Mouse (Mus musculus): Measurements from ENCODE around the gene Arl13a. TPM values are rescaled to one million over a fixed set of nuclear protein-coding genes. Genes with fewer than 3 reads are reported as not detected.

Arl13a gene
- polyA plus RNA-seq, 2 experiments = not detected

GRCm38 (mm10) chrX:134221856-134222255 is 34.6 kb downstream of the Arl13a start, which contains the start of gene Nox1:
Gene Nox1, minus strand, starts transcription at chrX:134221956.
- Histone ChIP-seq H3K36me3 (replicated peaks; ENCODE audit: control insufficient read depth, insufficient read depth, low read depth) (no peaks in the 10 kb centered on the region), H3K4me3 (ENCODE audit: insufficient read depth in 1 of 2, low read depth in 2 of 2, low read length in 2 of 2) (no peak within 1 kb of the TSS), H3K4me1 (replicated peaks; ENCODE audit: control insufficient read depth in 2 of 2, insufficient read depth in 2 of 2, low read length in 1 of 2) (peaks cover 0 to 13% of the 10 kb centered on the region in 2 experiments; a peak in 2 of 4 replicates), H3K27ac (no peak within 1 kb of the TSS), H3K9ac (replicated peaks) (no peak within 1 kb of the TSS), H3K27me3 (ENCODE audit: control insufficient read depth, insufficient read depth, low read length) (no peaks in the 10 kb centered on the region), H3K4me2 (ENCODE audit: low read depth) (no peak within 1 kb of the TSS), H3K9me3 (ENCODE audit: control insufficient read depth, low read length) (no peaks in the 10 kb centered on the region)
- DNase-seq (ENCODE audit: low read depth in 3 of 3, low spot score in 3 of 3) (no peak), ATAC-seq (ENCODE audit: insufficient read depth) (no peak)
- no peak for TF ChIP-seq CTCF (IDR thresholded peaks at IDR 0.05; ENCODE audit: low read depth)
- no peak for TF ChIP-seq EP300 (IDR thresholded peaks at IDR 0.05; ENCODE audit: low read depth)
- WGBS (ENCODE audit: insufficient replicate concordance) = 54% methylated on average over 4 of the region's 4 CpGs

GRCm38 (mm10) chrX:134233048-134233447 is 45.7 kb downstream of the Arl13a start:
- no peak overlapping the region for H3K9ac ChIP-seq (replicated peaks)
- no peak overlapping the region for H3K4me3 ChIP-seq (ENCODE audit: insufficient read depth in 1 of 2, low read depth in 2 of 2, low read length in 2 of 2)
- TF ChIP-seq EP300 (IDR thresholded peaks at IDR 0.05; ENCODE audit: low read depth) = no peak
- no peak for TF ChIP-seq CTCF (IDR thresholded peaks at IDR 0.05; ENCODE audit: low read depth)
- H3K4me2 ChIP-seq (ENCODE audit: low read depth) = no peak overlapping the region
- DNase-seq (ENCODE audit: low read depth in 3 of 3, low spot score in 3 of 3) (no peak), ATAC-seq (ENCODE audit: insufficient read depth) (peak; percentile 35; the same call in 1 of the 2 replicates)
- no peaks in the 10 kb centered on the region for H3K36me3 ChIP-seq (replicated peaks; ENCODE audit: control insufficient read depth, insufficient read depth, low read depth)
- no peaks in the 10 kb centered on the region for H3K9me3 ChIP-seq (ENCODE audit: control insufficient read depth, low read length)
- 41% methylated on average over 1 of the region's 1 CpGs for WGBS (ENCODE audit: insufficient replicate concordance)
- H3K4me1 ChIP-seq (replicated peaks; ENCODE audit: control insufficient read depth in 2 of 2, insufficient read depth in 2 of 2, low read length in 1 of 2) = no peaks in the 10 kb centered on the region
- no peak overlapping the region for H3K27ac ChIP-seq
- H3K27me3 ChIP-seq (ENCODE audit: control insufficient read depth, insufficient read depth, low read length) = no peaks in the 10 kb centered on the region

- Histone ChIP-seq H3K9me3 (ENCODE audit: control insufficient read depth, low read length) (no peaks in the 10 kb centered on the region), H3K36me3 (replicated peaks; ENCODE audit: control insufficient read depth, insufficient read depth, low read depth) (no peaks in the 10 kb centered on the region), H3K4me2 (ENCODE audit: low read depth) (no peak overlapping the region), H3K9ac (replicated peaks) (no peak overlapping the region), H3K27me3 (ENCODE audit: control insufficient read depth, insufficient read depth, low read length) (no peaks in the 10 kb centered on the region), H3K4me1 (replicated peaks; ENCODE audit: control insufficient read depth in 2 of 2, insufficient read depth in 2 of 2, low read length in 1 of 2) (no peaks in the 10 kb centered on the region), H3K27ac (no peak overlapping the region), H3K4me3 (ENCODE audit: insufficient read depth in 1 of 2, low read depth in 2 of 2, low read length in 2 of 2) (no peak overlapping the region)
- 85% methylated on average over 10 of the region's 10 CpGs for WGBS (ENCODE audit: insufficient replicate concordance)
- DNase-seq (ENCODE audit: low read depth in 3 of 3, low spot score in 3 of 3) (no peak), ATAC-seq (ENCODE audit: insufficient read depth) (no peak)
- no peak for TF ChIP-seq EP300 (IDR thresholded peaks at IDR 0.05; ENCODE audit: low read depth)
- TF ChIP-seq CTCF (IDR thresholded peaks at IDR 0.05; ENCODE audit: low read depth) = no peak
These were observed 51.0 kb downstream of the Arl13a start for GRCm38 (mm10) chrX:134238266-134238665.

- Histone ChIP-seq H3K4me1 (replicated peaks; ENCODE audit: control insufficient read depth in 2 of 2, insufficient read depth in 2 of 2, low read length in 1 of 2) (no peaks in the 10 kb centered on the region), H3K9ac (replicated peaks) (no peak overlapping the region), H3K27ac (no peak overlapping the region), H3K4me2 (ENCODE audit: low read depth) (no peak overlapping the region), H3K27me3 (ENCODE audit: control insufficient read depth, insufficient read depth, low read length) (no peaks in the 10 kb centered on the region), H3K36me3 (replicated peaks; ENCODE audit: control insufficient read depth, insufficient read depth, low read depth) (no peaks in the 10 kb centered on the region), H3K4me3 (ENCODE audit: insufficient read depth in 1 of 2, low read depth in 2 of 2, low read length in 2 of 2) (no peak overlapping the region), H3K9me3 (ENCODE audit: control insufficient read depth, low read length) (no peaks in the 10 kb centered on the region)
- 81% methylated on average over 10 of the region's 10 CpGs for WGBS (ENCODE audit: insufficient replicate concordance)
- ATAC-seq (ENCODE audit: insufficient read depth) (no peak), DNase-seq (ENCODE audit: low read depth in 3 of 3, low spot score in 3 of 3) (no peak)
- no peak for TF ChIP-seq EP300 (IDR thresholded peaks at IDR 0.05; ENCODE audit: low read depth)
- no peak for TF ChIP-seq CTCF (IDR thresholded peaks at IDR 0.05; ENCODE audit: low read depth)
These were observed 58.6 kb downstream of the Arl13a start for GRCm38 (mm10) chrX:134245946-134246345.

GRCm38 (mm10) chrX:134248202-134248601 is 60.9 kb downstream of the Arl13a start:
- ATAC-seq (ENCODE audit: insufficient read depth) = no peak
- TF ChIP-seq CTCF (IDR thresholded peaks at IDR 0.05; ENCODE audit: low read depth) (no peak), EP300 (IDR thresholded peaks at IDR 0.05; ENCODE audit: low read depth) (no peak)
- DNase-seq (ENCODE audit: low read depth in 3 of 3, low spot score in 3 of 3) = no peak
- Histone ChIP-seq H3K4me2 (ENCODE audit: low read depth) (no peak overlapping the region), H3K4me1 (replicated peaks; ENCODE audit: control insufficient read depth in 2 of 2, insufficient read depth in 2 of 2, low read length in 1 of 2) (no peaks in the 10 kb centered on the region), H3K27me3 (ENCODE audit: control insufficient read depth, insufficient read depth, low read length) (no peaks in the 10 kb centered on the region), H3K9me3 (ENCODE audit: control insufficient read depth, low read length) (no peaks in the 10 kb centered on the region), H3K9ac (replicated peaks) (no peak overlapping the region), H3K27ac (no peak overlapping the region), H3K36me3 (replicated peaks; ENCODE audit: control insufficient read depth, insufficient read depth, low read depth) (no peaks in the 10 kb centered on the region), H3K4me3 (ENCODE audit: insufficient read depth in 1 of 2, low read depth in 2 of 2, low read length in 2 of 2) (no peak overlapping the region)
- 62% methylated on average over 2 of the region's 2 CpGs for WGBS (ENCODE audit: insufficient replicate concordance)

Other genes starting within 250 kb of the Arl13a start
- 0.60 and 0.83 TPM in 2 replicates for gene Sytl4, start 205.7 kb upstream of the Arl13a start, polyA plus RNA-seq (2012; rRNA removed)
- gene Sytl4, start 205.7 kb upstream of the Arl13a start, polyA plus RNA-seq (2014; fragmentation: Nextera tagmentation; extraction: Ambion mirVana) = 0.55 and 1.1 TPM in 2 replicates
- 10.4 and 12.6 TPM in 2 replicates for gene Cstf2, start 128.3 kb upstream of the Arl13a start, polyA plus RNA-seq (2012; rRNA removed)
- gene Cstf2, start 128.3 kb upstream of the Arl13a start, polyA plus RNA-seq (2014; fragmentation: Nextera tagmentation; extraction: Ambion mirVana) = 23.5 and 23.8 TPM in 2 replicates
- 0.03 and 0.04 TPM in 2 replicates for gene Xkrx, start 25.4 kb upstream of the Arl13a start, polyA plus RNA-seq (2012; rRNA removed)
- gene Xkrx, start 25.4 kb upstream of the Arl13a start, polyA plus RNA-seq (2014; fragmentation: Nextera tagmentation; extraction: Ambion mirVana) = 0.06 TPM in 1 of 2 replicates, not detected in the other
- not detected in 2 replicates for gene Nox1, start 34.5 kb downstream of the Arl13a start, polyA plus RNA-seq (2012; rRNA removed)
- gene Nox1, start 34.5 kb downstream of the Arl13a start, polyA plus RNA-seq (2014; fragmentation: Nextera tagmentation; extraction: Ambion mirVana) = 0.06 TPM in 1 of 2 replicates, not detected in the other
- 4.1 and 4.9 TPM in 2 replicates for gene Trmt2b, start 89.5 kb downstream of the Arl13a start, polyA plus RNA-seq (2012; rRNA removed)
- 9.5 and 10.0 TPM in 2 replicates for gene Trmt2b, start 89.5 kb downstream of the Arl13a start, polyA plus RNA-seq (2014; fragmentation: Nextera tagmentation; extraction: Ambion mirVana)
- 0.28 and 0.34 TPM in 2 replicates for gene Tmem35a, start 107.7 kb downstream of the Arl13a start, polyA plus RNA-seq (2012; rRNA removed)
- 0.18 and 0.45 TPM in 2 replicates for gene Tmem35a, start 107.7 kb downstream of the Arl13a start, polyA plus RNA-seq (2014; fragmentation: Nextera tagmentation; extraction: Ambion mirVana)
- 7.9 and 11.1 TPM in 2 replicates for gene Cenpi, start 120.6 kb downstream of the Arl13a start, polyA plus RNA-seq (2012; rRNA removed)
- gene Cenpi, start 120.6 kb downstream of the Arl13a start, polyA plus RNA-seq (2014; fragmentation: Nextera tagmentation; extraction: Ambion mirVana) = 30.5 and 33.8 TPM in 2 replicates
- 0.42 and 0.54 TPM in 2 replicates for gene Drp2, start 217.1 kb downstream of the Arl13a start, polyA plus RNA-seq (2012; rRNA removed)
- 0.05 and 0.08 TPM in 2 replicates for gene Drp2, start 217.1 kb downstream of the Arl13a start, polyA plus RNA-seq (2014; fragmentation: Nextera tagmentation; extraction: Ambion mirVana)